Mouse (Mus musculus) forebrain, embryonic 11.5 days (tissue): ENCODE results near the gene Gba. TPM values are rescaled to one million over a fixed set of nuclear protein-coding genes. Genes with fewer than 3 reads are reported as not detected.
A peak's percentile ranks its signal among the peaks of the same experiment; 100 is the strongest.

Experiments used
- ATAC-seq: fragments of 200-750 bp; cut with Nextera tagmentation; replicated peaks from 2 replicates; pipeline ENCODE4 v1.8.0; 2017; ENCODE audit warnings: moderate TSS enrichment; ENCODE audit not compliant: low FRiP score
- DNase-seq: peaks from one replicate; pipeline ENCODE4 v3.0.0-alpha.2; 2017; ENCODE audit warnings: low spot score
- H3K27ac ChIP-seq: fragments of 300-500 bp; sonication (generic); 2 replicates; pipeline ENCODE4 v1.5.1; 2014; ENCODE audit warnings: low read depth, low read length
- H3K27me3 ChIP-seq: fragments of 300-500 bp; sonication (generic); 2 replicates; pipeline ENCODE4 v1.6.1; 2014; ENCODE audit warnings: mild to moderate bottlenecking, low read length, mixed read lengths; ENCODE audit not compliant: control insufficient read depth, insufficient read depth
- H3K36me3 ChIP-seq: fragments of 300-500 bp; sonication (generic); 2 replicates; pipeline ENCODE4 v1.6.1; 2014; ENCODE audit warnings: mild to moderate bottlenecking, low read length, moderate library complexity, mixed read lengths; ENCODE audit not compliant: control insufficient read depth, insufficient read depth
- H3K4me1 ChIP-seq: fragments of 300-500 bp; sonication (generic); replicated peaks from 2 replicates; pipeline ENCODE4 v1.6.1; 2014; ENCODE audit warnings: low read length, mixed read lengths; ENCODE audit not compliant: control insufficient read depth, insufficient read depth
- H3K4me2 ChIP-seq: fragments of 300-500 bp; sonication (generic); 2 replicates; pipeline ENCODE4 v1.6.1; 2014; ENCODE audit warnings: low read depth, mild to moderate bottlenecking, low read length, moderate library complexity, mixed read lengths; ENCODE audit not compliant: severe bottlenecking
- H3K4me3 ChIP-seq: fragments of 300-500 bp; sonication (generic); 2 replicates; pipeline ENCODE4 v1.5.1; 2014; ENCODE audit warnings: low read depth, low read length
- H3K9ac ChIP-seq: fragments of 300-500 bp; sonication (generic); 2 replicates; pipeline ENCODE4 v1.6.1; 2014; ENCODE audit warnings: low read length
- H3K9me3 ChIP-seq: fragments of 300-500 bp; sonication (generic); 2 replicates; pipeline ENCODE4 v1.6.1; 2016; ENCODE audit warnings: low read length, mixed read lengths; ENCODE audit not compliant: control insufficient read depth
- WGBS: fragments of 180-500 bp; shearing (Covaris S2); extraction: QIAGEN DNeasy Blood & Tissue Kit; methylation state at CpG from one replicate; pipeline ENCODE4 v1.1.7; 2014; 5-methylcytosine and 5-hydroxymethylcytosine counted together
- polyA plus RNA-seq: library from polyadenylated mRNA; unstranded; fragments of >200 nt; fragmentation: Nextera tagmentation; extraction: Ambion mirVana; gene quantifications from 2 replicates; pipeline ENCODE4 v1.2.1, GENCODE M21; 2014

Gba gene
- polyA plus RNA-seq, 1 experiment from 2014 or later: 32.4 TPM

- Histone ChIP-seq H3K36me3 (peaks cover 3% of the 10 kb centered on the region; the same call in 1 of the 2 replicates), H3K4me2 (peak overlapping the region; percentile 95), H3K4me1 (peaks cover 29% of the 10 kb centered on the region), H3K4me3 (peak overlapping the region; percentile 97), H3K27ac (peak overlapping the region; percentile 98), H3K9ac (peak overlapping the region; percentile 74), H3K9me3 (no peaks in the 10 kb centered on the region), H3K27me3 (no peaks in the 10 kb centered on the region)
- 21% methylated on average over 12 of the region's 12 CpGs for WGBS
- ATAC-seq (no peak), DNase-seq (no peak)
Observed at GRCm38 (mm10) chr3:89225321-89225815, 22.6 kb downstream of the Gba start.

GRCm38 (mm10) chr3:89225918-89226317 is 23.2 kb downstream of the Gba start:
- ATAC-seq (peak; percentile 82), DNase-seq (peak; percentile 90)
- Histone ChIP-seq H3K27ac (peak overlapping the region; percentile 98), H3K4me2 (peak overlapping the region; percentile 95), H3K36me3 (peaks cover 3% of the 10 kb centered on the region; the same call in 1 of the 2 replicates), H3K9me3 (no peaks in the 10 kb centered on the region), H3K4me1 (peaks cover 28% of the 10 kb centered on the region), H3K9ac (peak overlapping the region; percentile 74), H3K4me3 (peak overlapping the region; percentile 97), H3K27me3 (no peaks in the 10 kb centered on the region)
- WGBS: 6% methylated on average over 4 of the region's 4 CpGs

GRCm38 (mm10) chr3:89226361-89226760 is 23.6 kb downstream of the Gba start:
- H3K27ac ChIP-seq: peak overlapping the region; percentile 98
- H3K4me3 ChIP-seq: peak overlapping the region; percentile 97
- H3K27me3 ChIP-seq: no peaks in the 10 kb centered on the region
- ATAC-seq (peak; percentile 0; the same call in 1 of the 2 replicates), DNase-seq (no peak)
- WGBS: 4% methylated on average over 11 of the region's 11 CpGs
- H3K36me3 ChIP-seq: peaks cover 3% of the 10 kb centered on the region; the same call in 1 of the 2 replicates
- no peaks in the 10 kb centered on the region for H3K9me3 ChIP-seq
- peak overlapping the region; percentile 95 for H3K4me2 ChIP-seq
- peaks cover 25% of the 10 kb centered on the region for H3K4me1 ChIP-seq
- peak overlapping the region; percentile 74 for H3K9ac ChIP-seq

GRCm38 (mm10) chr3:89226900-89227299 is 24.2 kb downstream of the Gba start, which contains the start of gene Mtx1:
Gene Mtx1 (minus strand): TSS chr3:89227088.
- Histone ChIP-seq H3K4me2 (peak within 1 kb of the TSS; percentile 95), H3K36me3 (peaks cover 3% of the 10 kb centered on the region; the same call in 1 of the 2 replicates), H3K27me3 (no peaks in the 10 kb centered on the region), H3K4me1 (peaks cover 25% of the 10 kb centered on the region), H3K9ac (peak within 1 kb of the TSS; percentile 74), H3K9me3 (no peaks in the 10 kb centered on the region), H3K27ac (peak within 1 kb of the TSS; percentile 98), H3K4me3 (peak within 1 kb of the TSS; percentile 97)
- no peak for ATAC-seq
- 1% methylated on average over 21 of the region's 21 CpGs for WGBS
- no peak for DNase-seq

- DNase-seq (peak; percentile 97), ATAC-seq (peak; percentile 85)
- Histone ChIP-seq H3K9ac (peak overlapping the region; percentile 74), H3K4me3 (peak overlapping the region; percentile 97), H3K36me3 (peaks cover 3% of the 10 kb centered on the region; the same call in 1 of the 2 replicates), H3K27me3 (no peaks in the 10 kb centered on the region), H3K4me2 (peak overlapping the region; percentile 95), H3K9me3 (no peaks in the 10 kb centered on the region), H3K27ac (peak overlapping the region; percentile 98), H3K4me1 (peaks cover 25% of the 10 kb centered on the region)
- WGBS: under 1% methylated on average over 41 of the region's 41 CpGs
Observed at GRCm38 (mm10) chr3:89227307-89228179, 24.8 kb downstream of the Gba start.

- H3K9ac ChIP-seq: peak overlapping the region; percentile 67
- peak; percentile 10; the same call in 1 of the 2 replicates for ATAC-seq
- no peaks in the 10 kb centered on the region for H3K9me3 ChIP-seq
- H3K4me1 ChIP-seq: peaks cover 25% of the 10 kb centered on the region
- H3K27me3 ChIP-seq: no peaks in the 10 kb centered on the region
- peak overlapping the region; percentile 97 for H3K4me3 ChIP-seq
- peak overlapping the region; percentile 98 for H3K27ac ChIP-seq
- peak; percentile 95 for DNase-seq
- WGBS: under 1% methylated on average over 20 of the region's 20 CpGs
- no peaks in the 10 kb centered on the region; the same call in 1 of the 2 replicates for H3K36me3 ChIP-seq
- peak overlapping the region; percentile 95 for H3K4me2 ChIP-seq
Observed at GRCm38 (mm10) chr3:89228180-89228549, 25.4 kb downstream of the Gba start.

GRCm38 (mm10) chr3:89228836-89229235 is 26.1 kb downstream of the Gba start, which contains the start of gene Muc1:
Gene Muc1 (plus strand): TSS chr3:89229057.
- Histone ChIP-seq H3K27ac (peak within 1 kb of the TSS; percentile 98), H3K27me3 (no peaks in the 10 kb centered on the region), H3K9me3 (no peaks in the 10 kb centered on the region), H3K9ac (peak within 1 kb of the TSS; percentile 67), H3K4me2 (peak within 1 kb of the TSS; percentile 95), H3K4me1 (peaks cover 20% of the 10 kb centered on the region), H3K4me3 (peak within 1 kb of the TSS; percentile 97), H3K36me3 (no peaks in the 10 kb centered on the region; the same call in 1 of the 2 replicates)
- no peak for DNase-seq
- WGBS: 26% methylated on average over 10 of the region's 10 CpGs
- ATAC-seq: no peak

GRCm38 (mm10) chr3:89229276-89229675 is 26.5 kb downstream of the Gba start:
- 45% methylated on average over 4 of the region's 4 CpGs for WGBS
- Histone ChIP-seq H3K9ac (no peak overlapping the region), H3K27me3 (no peaks in the 10 kb centered on the region), H3K4me2 (no peak overlapping the region), H3K36me3 (no peaks in the 10 kb centered on the region; the same call in 1 of the 2 replicates), H3K9me3 (no peaks in the 10 kb centered on the region), H3K4me3 (no peak overlapping the region), H3K27ac (no peak overlapping the region), H3K4me1 (peaks cover 16% of the 10 kb centered on the region)
- DNase-seq: no peak
- no peak for ATAC-seq
